Mouse (Mus musculus) B cell, adult 62 days (primary cell): ENCODE results near the gene 4930505A04Rik. TPM values are rescaled to one million over a fixed set of nuclear protein-coding genes. Genes with fewer than 3 reads are reported as not detected.

Experiments
- total RNA-seq: library from RNA; stranded (reverse); gene quantifications from 4 replicates; pipeline ENCODE4 v1.2.4, GENCODE M21; 2023

Gene 4930505A04Rik
- not detected in 4 replicates for total RNA-seq

GRCm38 (mm10) chr11:30471751-30472593 lies at the start of gene 4930505A04Rik:
4930505A04Rik (minus strand) TSS chr11:30471827.

Other genes with a start within 250 kb of the 4930505A04Rik start
- 204 to 215 TPM (median 209 TPM) in 4 replicates for gene Sptbn1, start 203.7 kb downstream of the 4930505A04Rik start, total RNA-seq
- 0.72 to 1.7 TPM (median 1.2 TPM) in 4 replicates for gene Acyp2, start 177.8 kb upstream of the 4930505A04Rik start, total RNA-seq